ENCODE assay signal across 16 mouse cellular contexts in genomic region chr11:5012213-5012715, GRCm38 (mm10). TPM values are rescaled to one million over a fixed set of nuclear protein-coding genes. Genes with fewer than 3 reads are reported as not detected.
A peak's percentile ranks its signal among the peaks of the same experiment; 100 is the strongest.
DNase-seq lines count a peak whose midpoint lies in the region; ATAC-seq and TF ChIP-seq lines count a peak whose summit lies in the region.
"Had no signal": no experiment of that assay in that cellular context is flagged by ENCODE, and none has a peak within 500 bp of the region (broad histone marks: within the 10 kb centered on the region; RNA-seq: fewer than 3 reads in every experiment).

No protein-coding gene starts in this region.

- H3K4me3 ChIP-seq in heart, embryonic 11.5 days (ENCODE audit: low read depth, low read length): no peak overlapping the region
- H3K4me3 ChIP-seq in CH12.LX (replicated peaks in 1 of 3; ENCODE audit: low read depth in 2 of 3, low read length in 2 of 3, poor library complexity in 1 of 3): no peak overlapping the region
- no peak overlapping the region for H3K4me3 ChIP-seq in liver, embryonic 16.5 days (ENCODE audit: low read depth, low read length)
- no peak overlapping the region for H3K4me3 ChIP-seq in intestine, embryonic 15.5 days (replicated peaks)
- H3K4me3 ChIP-seq: embryonic facial prominence, embryonic 15.5 days; forebrain, embryonic 12.5 days had no signal

- no peak for TF ChIP-seq RAD21 in CH12.LX (IDR thresholded peaks at IDR 0.05; ENCODE audit: low read depth, low read length)

- H3K9me3 ChIP-seq in heart, embryonic 11.5 days (replicated peaks; ENCODE audit: control insufficient read depth, low read length): no peaks in the 10 kb centered on the region
- no peaks in the 10 kb centered on the region for H3K9me3 ChIP-seq in CH12.LX (replicated peaks; ENCODE audit: low read length)
- no peaks in the 10 kb centered on the region for H3K9me3 ChIP-seq in liver, embryonic 16.5 days (replicated peaks; ENCODE audit: control insufficient read depth, low read length)
- H3K9me3 ChIP-seq in intestine, embryonic 15.5 days: no peaks in the 10 kb centered on the region
- H3K9me3 ChIP-seq: embryonic facial prominence, embryonic 15.5 days; forebrain, embryonic 12.5 days; G1E had no signal

- DNase-seq in heart, postnatal 4 days: no peak
- peak; percentile 43 for DNase-seq in CH12.LX (ENCODE audit: extremely low read depth)
- no peak for DNase-seq in thymus, postnatal 14 days
- DNase-seq: adrenal gland, adult 2 months; cerebellum, adult 8-10 months; midbrain, embryonic 14.5 days; thymus, postnatal 4 days had no signal

- peak overlapping the region; percentile 54 for H3K27ac ChIP-seq in heart, embryonic 11.5 days (ENCODE audit: low read depth, low read length)
- H3K27ac ChIP-seq in CH12.LX (ENCODE audit: insufficient read depth, low read depth): no peak overlapping the region
- H3K27ac ChIP-seq in liver, embryonic 16.5 days (ENCODE audit: low read length): peak overlapping the region; percentile 67
- H3K27ac ChIP-seq in intestine, embryonic 15.5 days: no peak overlapping the region
- H3K27ac ChIP-seq: embryonic facial prominence, embryonic 15.5 days; forebrain, embryonic 12.5 days had no signal

- in situ Hi-C loops in CH12.LX (cut with MboI; ENCODE audit: low pct_ligation_motif_present, low pct_unique_long_range_greater_than_20kb, low sequenced_read_pairs): no loop called here

- no peak overlapping the region for H3K9ac ChIP-seq in heart, embryonic 11.5 days (ENCODE audit: low read depth, low read length)
- H3K9ac ChIP-seq in CH12.LX (ENCODE audit: insufficient read depth, low read depth): no peak overlapping the region
- no peak overlapping the region; the same call in 1 of the 2 replicates for H3K9ac ChIP-seq in liver, embryonic 16.5 days (ENCODE audit: low read depth, low read length)
- H3K9ac ChIP-seq in intestine, embryonic 15.5 days: no peak overlapping the region
- H3K9ac ChIP-seq: embryonic facial prominence, embryonic 15.5 days; forebrain, embryonic 12.5 days had no signal

- dilution Hi-C loops in CH12.LX (cut with MboI; ENCODE audit: extremely low pct_ligation_motif_present, extremely low pct_unique_long_range_greater_than_20kb, low sequenced_read_pairs): no loop called here

- peak; percentile 67 for TF ChIP-seq EP300 in CH12.LX (IDR thresholded peaks at IDR 0.05; ENCODE audit: low read length)

- ATAC-seq in heart, embryonic 11.5 days (replicated peaks; ENCODE audit: insufficient number of reproducible peaks, low FRiP score, low TSS enrichment): no peak
- ATAC-seq in common myeloid progenitor, adult 5-6 weeks (replicated peaks; ENCODE audit: low read depth, poor library complexity, severe bottlenecking): peak; percentile 16; the same call in 1 of the 2 replicates
- ATAC-seq in liver, embryonic 16.5 days (ENCODE audit: low read depth): no peak
- ATAC-seq in intestine, embryonic 15.5 days: no peak
- ATAC-seq: inflammation-experienced regulatory T-cells, adult 6 months had no signal

- peaks cover 3% of the 10 kb centered on the region; the same call in 1 of the 2 replicates for H3K4me1 ChIP-seq in heart, embryonic 11.5 days (ENCODE audit: control insufficient read depth, insufficient read depth, low read length)
- H3K4me1 ChIP-seq in CH12.LX (ENCODE audit: control insufficient read depth in 1 of 2, insufficient read depth in 2 of 2): peaks cover 8 to 56% of the 10 kb centered on the region in 2 experiments; a peak in 3 of 4 replicates
- peaks cover 43% of the 10 kb centered on the region for H3K4me1 ChIP-seq in liver, embryonic 16.5 days (ENCODE audit: control insufficient read depth, low read depth, low read length)
- no peaks in the 10 kb centered on the region for H3K4me1 ChIP-seq in intestine, embryonic 15.5 days (replicated peaks)
- H3K4me1 ChIP-seq: forebrain, embryonic 12.5 days had no signal

- H3K27me3 ChIP-seq in heart, embryonic 11.5 days (ENCODE audit: control insufficient read depth, insufficient read depth, low read length): no peaks in the 10 kb centered on the region
- no peaks in the 10 kb centered on the region for H3K27me3 ChIP-seq in CH12.LX (replicated peaks)
- no peaks in the 10 kb centered on the region for H3K27me3 ChIP-seq in liver, embryonic 16.5 days (ENCODE audit: control insufficient read depth, insufficient read depth, low read depth, low read length)
- no peaks in the 10 kb centered on the region for H3K27me3 ChIP-seq in intestine, embryonic 15.5 days (replicated peaks)
- H3K27me3 ChIP-seq: embryonic facial prominence, embryonic 15.5 days; forebrain, embryonic 12.5 days had no signal

- no peak for TF ChIP-seq CTCF in CH12.LX (conservative IDR thresholded peaks at IDR 0.05 in 1 of 2, IDR thresholded peaks at IDR 0.05 in 1 of 2; ENCODE audit: low read depth in 2 of 2, low read length in 2 of 2)

- TF ChIP-seq POLR2A in CH12.LX (IDR thresholded peaks at IDR 0.05; ENCODE audit: low read depth, low read length): no peak

- no peak overlapping the region for H3K4me2 ChIP-seq in heart, embryonic 11.5 days
- no peak overlapping the region for H3K4me2 ChIP-seq in CH12.LX (ENCODE audit: insufficient read depth, low read depth, poor library complexity, severe bottlenecking)
- H3K4me2 ChIP-seq in liver, embryonic 16.5 days (ENCODE audit: low read depth, low read length): no peak overlapping the region
- H3K4me2 ChIP-seq in intestine, embryonic 15.5 days (replicated peaks): no peak overlapping the region
- H3K4me2 ChIP-seq: embryonic facial prominence, embryonic 15.5 days; forebrain, embryonic 12.5 days had no signal

- H3K36me3 ChIP-seq in heart, embryonic 11.5 days (ENCODE audit: control insufficient read depth, insufficient read depth, low read length): peaks cover 12% of the 10 kb centered on the region; the same call in 1 of the 2 replicates
- peaks cover 42 to 67% of the 10 kb centered on the region in 2 experiments for H3K36me3 ChIP-seq in CH12.LX (replicated peaks in 1 of 2; ENCODE audit: control insufficient read depth in 1 of 2, insufficient read depth in 1 of 2, low read length in 1 of 2)
- peaks cover 50% of the 10 kb centered on the region for H3K36me3 ChIP-seq in liver, embryonic 16.5 days (ENCODE audit: control insufficient read depth, insufficient read depth)
- H3K36me3 ChIP-seq in intestine, embryonic 15.5 days: peaks cover 32% of the 10 kb centered on the region

- WGBS in heart, embryonic 11.5 days (ENCODE audit: insufficient replicate concordance): 69% methylated on average over 5 of the region's 5 CpGs
- 63% methylated on average over 5 of the region's 5 CpGs for WGBS in liver, embryonic 16.5 days (ENCODE audit: insufficient replicate concordance)
- WGBS in intestine, embryonic 15.5 days: 85% methylated on average over 5 of the region's 5 CpGs

- H3K79me2 ChIP-seq in CH12.LX (replicated peaks; ENCODE audit: control insufficient read depth, extremely low read depth, insufficient read depth, poor library complexity, severe bottlenecking): no peaks in the 10 kb centered on the region

TF ChIP-seq in CH12.LX, 34 proteins besides CTCF, POLR2A, EP300 and RAD21:
- no peak for TF ChIP-seq HCFC1 (IDR thresholded peaks at IDR 0.05; ENCODE audit: low read depth, low read length)
- TF ChIP-seq IRF4 (IDR thresholded peaks at IDR 0.05; ENCODE audit: low read depth, low read length): peak; percentile 46; the same call in 1 of the 2 replicates
- no peak for TF ChIP-seq TCF12 (IDR thresholded peaks at IDR 0.05; ENCODE audit: low read depth, low read length)
- TF ChIP-seq KAT2A (IDR thresholded peaks at IDR 0.05; ENCODE audit: insufficient replicate concordance, low read length): no peak
- TF ChIP-seq ETS1 (conservative IDR thresholded peaks at IDR 0.05; ENCODE audit: low read depth, low read length): peak; percentile 15; the same call in 1 of the 2 replicates
- no peak for TF ChIP-seq ZKSCAN1 (IDR thresholded peaks at IDR 0.05; ENCODE audit: borderline replicate concordance, low read depth, low read length)
- no peak for TF ChIP-seq MAX (IDR thresholded peaks at IDR 0.05; ENCODE audit: low read length)

RNA-seq across cellular contexts. Expression of gene Ap1b1, which starts 25.6 kb away (rescaled TPM):
- 47.6 and 57.9 TPM in 2 replicates for polyA plus RNA-seq in heart, embryonic 11.5 days (2014; fragmentation: Nextera tagmentation; extraction: Ambion mirVana)
- 10 to 100 TPM; 45.6 to 45.7 TPM for total RNA-seq in heart, postnatal 4 days (2021)
- 43.8 and 44.2 TPM in 2 replicates for total RNA-seq in CH12.LX (2012; rRNA removed)
- total RNA-seq in CH12.LX (2014; rRNA removed): 31.2 and 38.6 TPM in 2 replicates
- 51.5 and 57.8 TPM in 2 replicates for polyA plus RNA-seq in CH12.LX (2012; ENCODE audit: insufficient read length, low read depth)
- 69.1 and 72.2 TPM in 2 replicates for total RNA-seq in common myeloid progenitor, adult 5-6 weeks (2017)
- polyA plus RNA-seq in liver, embryonic 16.5 days (2015; fragmentation: Nextera tagmentation; extraction: Ambion mirVana): 78.9 and 81.7 TPM in 2 replicates
- 63.5 and 71.3 TPM in 2 replicates for polyA plus RNA-seq in intestine, embryonic 15.5 days (2015; fragmentation: Nextera tagmentation; extraction: Ambion mirVana)

RNA-seq across cellular contexts. Expression of gene Rasl10a, which starts 45.7 kb away (rescaled TPM):
- 0.92 and 1.1 TPM in 2 replicates for polyA plus RNA-seq in heart, embryonic 11.5 days (2014; fragmentation: Nextera tagmentation; extraction: Ambion mirVana)
- total RNA-seq in heart, postnatal 4 days (2021): 1 to 10 TPM in 1 of 2 experiments, under 1 TPM in 1; 0.41 to 1.0 TPM
- total RNA-seq in CH12.LX (2012; rRNA removed): 6.5 and 9.1 TPM in 2 replicates
- total RNA-seq in CH12.LX (2014; rRNA removed): 2.1 and 3.0 TPM in 2 replicates
- polyA plus RNA-seq in CH12.LX (2012; ENCODE audit: insufficient read length, low read depth): 6.3 and 7.5 TPM in 2 replicates
- not detected in 2 replicates for total RNA-seq in common myeloid progenitor, adult 5-6 weeks (2017)
- polyA plus RNA-seq in liver, embryonic 16.5 days (2015; fragmentation: Nextera tagmentation; extraction: Ambion mirVana): 0.27 and 0.36 TPM in 2 replicates
- 0.68 and 0.90 TPM in 2 replicates for polyA plus RNA-seq in intestine, embryonic 15.5 days (2015; fragmentation: Nextera tagmentation; extraction: Ambion mirVana)
- total RNA-seq: hematopoietic stem cell, adult 5-6 weeks had no signal
- polyA plus RNA-seq: inflammation-experienced regulatory T-cells, adult 6 months had no signal

RNA-seq across cellular contexts. Expression of gene Gas2l1, which starts 52.9 kb away (rescaled TPM):
- polyA plus RNA-seq in heart, embryonic 11.5 days (2014; fragmentation: Nextera tagmentation; extraction: Ambion mirVana): 23.2 and 26.3 TPM in 2 replicates
- 10 to 100 TPM; 20.3 to 22.1 TPM for total RNA-seq in heart, postnatal 4 days (2021)
- total RNA-seq in CH12.LX (2012; rRNA removed): 8.8 and 10.0 TPM in 2 replicates
- total RNA-seq in CH12.LX (2014; rRNA removed): 2.6 and 3.3 TPM in 2 replicates
- polyA plus RNA-seq in CH12.LX (2012; ENCODE audit: insufficient read length, low read depth): 10.2 and 12.5 TPM in 2 replicates
- total RNA-seq in common myeloid progenitor, adult 5-6 weeks (2017): 1.3 TPM in 1 of 2 replicates, not detected in the other
- polyA plus RNA-seq in liver, embryonic 16.5 days (2015; fragmentation: Nextera tagmentation; extraction: Ambion mirVana): 8.4 and 9.4 TPM in 2 replicates
- polyA plus RNA-seq in intestine, embryonic 15.5 days (2015; fragmentation: Nextera tagmentation; extraction: Ambion mirVana): 28.2 and 28.5 TPM in 2 replicates

Comparison
In these comparisons a context has a peak if more than half of its experiments do, and no peak if none do; other contexts are left out.
1. H3K27ac ChIP-seq: peak in heart, embryonic 11.5 days (single experiment) and liver, embryonic 16.5 days (single experiment); none in CH12.LX (single experiment) and intestine, embryonic 15.5 days (single experiment).